Mouse (Mus musculus): ENCODE results near the gene Grin3a. TPM values are rescaled to one million over a fixed set of nuclear protein-coding genes. Genes with fewer than 3 reads are reported as not detected.

The Grin3a gene
- total and polyA plus RNA-seq, 3 experiments, result 0.04 to 0.10 TPM; not detected in 1

DNA sequence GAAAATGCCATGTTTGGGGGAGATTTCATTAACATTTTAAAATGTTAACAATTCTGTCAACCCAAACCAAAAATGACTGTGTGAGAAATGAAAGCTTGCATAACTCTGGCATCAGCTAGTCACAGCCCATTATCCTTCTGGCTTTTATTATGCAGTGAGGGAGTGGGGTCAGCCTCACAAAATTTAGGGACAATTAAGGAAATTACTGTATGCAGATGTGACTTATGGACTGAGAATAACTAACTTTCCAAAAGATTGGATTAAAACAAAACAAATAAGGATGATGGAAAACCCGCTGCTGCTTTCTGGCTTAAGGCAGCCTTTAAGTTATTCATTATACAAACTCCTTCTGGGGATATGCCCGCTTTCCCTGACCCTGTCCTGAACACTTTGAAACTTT, 56.6 kb downstream of the Grin3a start:
- H3K27ac ChIP-seq (ENCODE audit: control insufficient read depth, low read depth, low read length), result no peak overlapping the region
- no peaks in the 10 kb centered on the region for H3K36me3 ChIP-seq (ENCODE audit: control insufficient read depth in 1 of 2, insufficient read depth in 2 of 2, low read length in 2 of 2)
- no peak overlapping the region for H3K4me3 ChIP-seq (ENCODE audit: control insufficient read depth in 1 of 2, insufficient read depth in 1 of 2, low read depth in 2 of 2, low read length in 2 of 2)
- no peaks in the 10 kb centered on the region for H3K27me3 ChIP-seq (ENCODE audit: control insufficient read depth in 1 of 2, insufficient read depth in 2 of 2, low read length in 2 of 2)
- H3K79me2 ChIP-seq (ENCODE audit: control insufficient read depth, insufficient read depth, low read length, poor library complexity), result no peaks in the 10 kb centered on the region
- TF ChIP-seq MYB (IDR thresholded peaks at IDR 0.05; ENCODE audit: low read depth, low read length), result no peak
- no peak for TF ChIP-seq MAZ (IDR thresholded peaks at IDR 0.05; ENCODE audit: low read depth, low read length)
- no peak for TF ChIP-seq E2F4 (IDR thresholded peaks at IDR 0.05; ENCODE audit: borderline replicate concordance, low read depth, low read length)
- TF ChIP-seq KAT2A (conservative IDR thresholded peaks at IDR 0.05; ENCODE audit: low read depth, low read length), result no peak
- TF ChIP-seq HCFC1 (IDR thresholded peaks at IDR 0.05; ENCODE audit: low read depth, low read length), result no peak
- no peak for TF ChIP-seq RAD21 (IDR thresholded peaks at IDR 0.05; ENCODE audit: low read depth, low read length)
- TF ChIP-seq CHD1 (IDR thresholded peaks at IDR 0.05; ENCODE audit: low read depth, low read length), result no peak
- no peak for TF ChIP-seq ZNF384 (IDR thresholded peaks at IDR 0.05; ENCODE audit: low read depth, low read length)
- no peak for TF ChIP-seq SIN3A (IDR thresholded peaks at IDR 0.05; ENCODE audit: low read length)
- no peak for TF ChIP-seq UBTF (IDR thresholded peaks at IDR 0.05; ENCODE audit: borderline replicate concordance, insufficient read depth, low read depth, low read length)
- no peak for TF ChIP-seq TCF12 (IDR thresholded peaks at IDR 0.05; ENCODE audit: low read depth, low read length)
- no peak for TF ChIP-seq ETS1 (IDR thresholded peaks at IDR 0.05; ENCODE audit: low read depth, low read length)
- TF ChIP-seq POLR2AphosphoS5 (IDR thresholded peaks at IDR 0.05; ENCODE audit: borderline replicate concordance, low read depth, low read length), result no peak
- H3K4me1 ChIP-seq (ENCODE audit: control insufficient read depth in 1 of 2, insufficient read depth in 2 of 2, low read length in 2 of 2), result no peaks in the 10 kb centered on the region
- no peak overlapping the region for H3K9ac ChIP-seq (ENCODE audit: control insufficient read depth, low read depth, low read length, poor library complexity, severe bottlenecking)
- no peaks in the 10 kb centered on the region for H3K9me3 ChIP-seq (replicated peaks; ENCODE audit: insufficient read depth, low read length)
- DNase-seq (ENCODE audit: low read depth, low spot score), result no peak

DNA sequence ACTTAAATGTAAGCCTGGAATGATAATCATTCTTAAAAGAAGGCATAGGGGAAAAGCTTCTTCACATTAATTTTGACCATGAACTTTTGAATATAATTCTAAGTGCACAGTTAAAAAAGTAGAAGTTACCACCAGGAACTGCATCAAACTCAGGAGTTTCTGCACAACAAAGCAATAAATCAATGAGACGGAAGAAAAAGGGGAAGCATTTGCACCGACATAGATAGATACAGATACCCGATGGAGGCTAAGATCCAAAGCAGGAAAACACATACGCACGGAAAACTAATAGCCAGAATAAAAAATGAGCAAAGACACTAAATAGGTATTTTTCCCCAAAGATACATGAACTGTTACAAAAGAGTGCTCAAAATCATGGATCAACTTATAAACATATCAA, 102.7 kb downstream of the Grin3a start:
- Histone ChIP-seq H3K79me2 (ENCODE audit: control insufficient read depth, insufficient read depth, low read length, poor library complexity) (no peaks in the 10 kb centered on the region), H3K9ac (ENCODE audit: control insufficient read depth, low read depth, low read length, poor library complexity, severe bottlenecking) (no peak overlapping the region), H3K4me3 (ENCODE audit: control insufficient read depth in 1 of 2, insufficient read depth in 1 of 2, low read depth in 2 of 2, low read length in 2 of 2) (no peak overlapping the region), H3K36me3 (ENCODE audit: control insufficient read depth in 1 of 2, insufficient read depth in 2 of 2, low read length in 2 of 2) (no peaks in the 10 kb centered on the region), H3K27ac (ENCODE audit: control insufficient read depth, low read depth, low read length) (no peak overlapping the region), H3K4me1 (ENCODE audit: control insufficient read depth in 1 of 2, insufficient read depth in 2 of 2, low read length in 2 of 2) (no peaks in the 10 kb centered on the region), H3K9me3 (replicated peaks; ENCODE audit: insufficient read depth, low read length) (no peaks in the 10 kb centered on the region), H3K27me3 (ENCODE audit: control insufficient read depth in 1 of 2, insufficient read depth in 2 of 2, low read length in 2 of 2) (no peaks in the 10 kb centered on the region)
- no peak for TF ChIP-seq TBP (IDR thresholded peaks at IDR 0.05; ENCODE audit: low read depth, low read length)
- no peak for TF ChIP-seq MAZ (IDR thresholded peaks at IDR 0.05; ENCODE audit: low read depth, low read length)
- TF ChIP-seq E2F4 (IDR thresholded peaks at IDR 0.05; ENCODE audit: borderline replicate concordance, low read depth, low read length), result no peak
- no peak for TF ChIP-seq MXI1 (IDR thresholded peaks at IDR 0.05; ENCODE audit: low read depth, low read length)
- TF ChIP-seq JUND (IDR thresholded peaks at IDR 0.05; ENCODE audit: low read depth, low read length), result no peak
- TF ChIP-seq TAL1 (IDR thresholded peaks at IDR 0.05; ENCODE audit: low read length), result no peak
- no peak for TF ChIP-seq RAD21 (IDR thresholded peaks at IDR 0.05; ENCODE audit: low read depth, low read length)
- TF ChIP-seq ELF1 (IDR thresholded peaks at IDR 0.05; ENCODE audit: low read depth, low read length), result no peak
- no peak for DNase-seq (ENCODE audit: low read depth, low spot score)
